Mouse (Mus musculus): Measurements from ENCODE around the gene Rfk. TPM values are rescaled to one million over a fixed set of nuclear protein-coding genes. Genes with fewer than 3 reads are reported as not detected.

Rfk gene
- polyA plus RNA-seq, 1 experiment from 2014 or later: 59.9 TPM

GRCm38 (mm10) chr19:17378845-17379244 lies 15.0 kb upstream of the Rfk start:
- Histone ChIP-seq H3K4me1 (ENCODE audit: insufficient read depth) (no peaks in the 10 kb centered on the region), H3K27me3 (ENCODE audit: insufficient read depth, low read length) (no peaks in the 10 kb centered on the region), H3K36me3 (replicated peaks; ENCODE audit: insufficient read depth, low read length) (no peaks in the 10 kb centered on the region), H3K27ac (ENCODE audit: low read depth) (no peak overlapping the region), H3K4me3 (ENCODE audit: low read depth, low read length) (no peak overlapping the region), H3K9ac (replicated peaks) (no peak overlapping the region), H3K4me2 (ENCODE audit: low read depth, low read length) (no peak overlapping the region), H3K9me3 (ENCODE audit: low read length) (no peaks in the 10 kb centered on the region)
- DNase-seq (no peak), ATAC-seq (no peak)
- TF ChIP-seq CTCF (IDR thresholded peaks at IDR 0.05; ENCODE audit: low read depth) (no peak), EP300 (IDR thresholded peaks at IDR 0.05; ENCODE audit: low read depth) (no peak)

- no peak overlapping the region for H3K27ac ChIP-seq (ENCODE audit: low read depth)
- H3K9ac ChIP-seq (replicated peaks): no peak overlapping the region
- 52% methylated on average over 7 of the region's 7 CpGs for WGBS (ENCODE audit: insufficient replicate concordance)
- H3K4me3 ChIP-seq (ENCODE audit: low read depth, low read length): no peak overlapping the region
- no peaks in the 10 kb centered on the region for H3K36me3 ChIP-seq (replicated peaks; ENCODE audit: insufficient read depth, low read length)
- no peak overlapping the region for H3K4me2 ChIP-seq (ENCODE audit: low read depth, low read length)
- no peak for TF ChIP-seq CTCF (IDR thresholded peaks at IDR 0.05; ENCODE audit: low read depth)
- TF ChIP-seq EP300 (IDR thresholded peaks at IDR 0.05; ENCODE audit: low read depth): no peak
- no peaks in the 10 kb centered on the region for H3K4me1 ChIP-seq (ENCODE audit: insufficient read depth)
- no peak for DNase-seq
- no peaks in the 10 kb centered on the region for H3K27me3 ChIP-seq (ENCODE audit: insufficient read depth, low read length)
- H3K9me3 ChIP-seq (ENCODE audit: low read length): no peaks in the 10 kb centered on the region
- no peak for ATAC-seq
Measured at GRCm38 (mm10) chr19:17380549-17380948, 13.3 kb upstream of the Rfk start.

GRCm38 (mm10) chr19:17382807-17383397 lies 10.9 kb upstream of the Rfk start:
- Histone ChIP-seq H3K9ac (replicated peaks) (no peak overlapping the region), H3K27ac (ENCODE audit: low read depth) (no peak overlapping the region), H3K27me3 (ENCODE audit: insufficient read depth, low read length) (no peaks in the 10 kb centered on the region), H3K9me3 (ENCODE audit: low read length) (no peaks in the 10 kb centered on the region), H3K4me2 (ENCODE audit: low read depth, low read length) (no peak overlapping the region), H3K4me3 (ENCODE audit: low read depth, low read length) (no peak overlapping the region), H3K4me1 (ENCODE audit: insufficient read depth) (no peaks in the 10 kb centered on the region), H3K36me3 (replicated peaks; ENCODE audit: insufficient read depth, low read length) (no peaks in the 10 kb centered on the region)
- WGBS (ENCODE audit: insufficient replicate concordance): 61% methylated on average over 6 of the region's 6 CpGs
- no peak for DNase-seq
- TF ChIP-seq EP300 (IDR thresholded peaks at IDR 0.05; ENCODE audit: low read depth): no peak
- no peak for TF ChIP-seq CTCF (IDR thresholded peaks at IDR 0.05; ENCODE audit: low read depth)
- no peak for ATAC-seq

GRCm38 (mm10) chr19:17385022-17385421 lies 8.8 kb upstream of the Rfk start:
- DNase-seq: no peak
- peak; percentile 44 for ATAC-seq
- Histone ChIP-seq H3K27me3 (ENCODE audit: insufficient read depth, low read length) (no peaks in the 10 kb centered on the region), H3K4me2 (ENCODE audit: low read depth, low read length) (no peak overlapping the region), H3K9ac (replicated peaks) (no peak overlapping the region), H3K36me3 (replicated peaks; ENCODE audit: insufficient read depth, low read length) (no peaks in the 10 kb centered on the region), H3K9me3 (ENCODE audit: low read length) (no peaks in the 10 kb centered on the region), H3K4me1 (ENCODE audit: insufficient read depth) (no peaks in the 10 kb centered on the region), H3K27ac (ENCODE audit: low read depth) (no peak overlapping the region), H3K4me3 (ENCODE audit: low read depth, low read length) (no peak overlapping the region)
- WGBS (ENCODE audit: insufficient replicate concordance): 56% methylated on average over 4 of the region's 4 CpGs
- TF ChIP-seq CTCF (IDR thresholded peaks at IDR 0.05; ENCODE audit: low read depth) (no peak), EP300 (IDR thresholded peaks at IDR 0.05; ENCODE audit: low read depth) (peak; percentile 76)

GRCm38 (mm10) chr19:17385426-17385825 lies 8.4 kb upstream of the Rfk start:
- Histone ChIP-seq H3K27ac (ENCODE audit: low read depth) (no peak overlapping the region), H3K4me1 (ENCODE audit: insufficient read depth) (no peaks in the 10 kb centered on the region), H3K4me2 (ENCODE audit: low read depth, low read length) (no peak overlapping the region), H3K4me3 (ENCODE audit: low read depth, low read length) (no peak overlapping the region), H3K36me3 (replicated peaks; ENCODE audit: insufficient read depth, low read length) (no peaks in the 10 kb centered on the region), H3K27me3 (ENCODE audit: insufficient read depth, low read length) (no peaks in the 10 kb centered on the region), H3K9me3 (ENCODE audit: low read length) (no peaks in the 10 kb centered on the region), H3K9ac (replicated peaks) (no peak overlapping the region)
- 43% methylated on average over 1 of the region's 1 CpGs for WGBS (ENCODE audit: insufficient replicate concordance)
- ATAC-seq: no peak
- TF ChIP-seq EP300 (IDR thresholded peaks at IDR 0.05; ENCODE audit: low read depth) (no peak), CTCF (IDR thresholded peaks at IDR 0.05; ENCODE audit: low read depth) (no peak)
- no peak for DNase-seq

GRCm38 (mm10) chr19:17386424-17386823 lies 7.4 kb upstream of the Rfk start:
- Histone ChIP-seq H3K27ac (ENCODE audit: low read depth) (no peak overlapping the region), H3K9me3 (ENCODE audit: low read length) (no peaks in the 10 kb centered on the region), H3K27me3 (ENCODE audit: insufficient read depth, low read length) (no peaks in the 10 kb centered on the region), H3K4me3 (ENCODE audit: low read depth, low read length) (no peak overlapping the region), H3K4me1 (ENCODE audit: insufficient read depth) (no peaks in the 10 kb centered on the region), H3K9ac (replicated peaks) (no peak overlapping the region), H3K36me3 (replicated peaks; ENCODE audit: insufficient read depth, low read length) (no peaks in the 10 kb centered on the region), H3K4me2 (ENCODE audit: low read depth, low read length) (no peak overlapping the region)
- 84% methylated on average over 6 of the region's 6 CpGs for WGBS (ENCODE audit: insufficient replicate concordance)
- ATAC-seq: no peak
- no peak for TF ChIP-seq EP300 (IDR thresholded peaks at IDR 0.05; ENCODE audit: low read depth)
- TF ChIP-seq CTCF (IDR thresholded peaks at IDR 0.05; ENCODE audit: low read depth): no peak
- no peak for DNase-seq

GRCm38 (mm10) chr19:17388404-17388803 lies 5.4 kb upstream of the Rfk start:
- no peak for TF ChIP-seq EP300 (IDR thresholded peaks at IDR 0.05; ENCODE audit: low read depth)
- TF ChIP-seq CTCF (IDR thresholded peaks at IDR 0.05; ENCODE audit: low read depth): peak; percentile 72
- Histone ChIP-seq H3K27ac (ENCODE audit: low read depth) (no peak overlapping the region), H3K36me3 (replicated peaks; ENCODE audit: insufficient read depth, low read length) (no peaks in the 10 kb centered on the region), H3K27me3 (ENCODE audit: insufficient read depth, low read length) (no peaks in the 10 kb centered on the region), H3K4me3 (ENCODE audit: low read depth, low read length) (no peak overlapping the region), H3K4me1 (ENCODE audit: insufficient read depth) (peaks cover 5% of the 10 kb centered on the region), H3K4me2 (ENCODE audit: low read depth, low read length) (no peak overlapping the region), H3K9ac (replicated peaks) (no peak overlapping the region), H3K9me3 (ENCODE audit: low read length) (no peaks in the 10 kb centered on the region)
- no peak for DNase-seq
- ATAC-seq: peak; percentile 18; the same call in 1 of the 2 replicates
- WGBS (ENCODE audit: insufficient replicate concordance): 13% methylated on average over 2 of the region's 2 CpGs

All from liver, postnatal 0 days (tissue).